Mouse (Mus musculus) cerebellum, postnatal 14 days (tissue): ENCODE measurements around the gene Eif4e1b.

Experiments
- DNase-seq, 2 experiments: peaks; one replicate each; pipeline ENCODE4 v3.0.0; 2021; ENCODE audit warnings: mixed read lengths in 2 of 2

Gene Eif4e1b

GRCm38 (mm10) chr13:54760164-54760795, 23.5 kb upstream of the Eif4e1b start:
- DNase-seq: peak; percentile 67 to 75

- DNase-seq: no peak
These were observed 22.9 kb upstream of the Eif4e1b start for GRCm38 (mm10) chr13:54760906-54761305.

DNA sequence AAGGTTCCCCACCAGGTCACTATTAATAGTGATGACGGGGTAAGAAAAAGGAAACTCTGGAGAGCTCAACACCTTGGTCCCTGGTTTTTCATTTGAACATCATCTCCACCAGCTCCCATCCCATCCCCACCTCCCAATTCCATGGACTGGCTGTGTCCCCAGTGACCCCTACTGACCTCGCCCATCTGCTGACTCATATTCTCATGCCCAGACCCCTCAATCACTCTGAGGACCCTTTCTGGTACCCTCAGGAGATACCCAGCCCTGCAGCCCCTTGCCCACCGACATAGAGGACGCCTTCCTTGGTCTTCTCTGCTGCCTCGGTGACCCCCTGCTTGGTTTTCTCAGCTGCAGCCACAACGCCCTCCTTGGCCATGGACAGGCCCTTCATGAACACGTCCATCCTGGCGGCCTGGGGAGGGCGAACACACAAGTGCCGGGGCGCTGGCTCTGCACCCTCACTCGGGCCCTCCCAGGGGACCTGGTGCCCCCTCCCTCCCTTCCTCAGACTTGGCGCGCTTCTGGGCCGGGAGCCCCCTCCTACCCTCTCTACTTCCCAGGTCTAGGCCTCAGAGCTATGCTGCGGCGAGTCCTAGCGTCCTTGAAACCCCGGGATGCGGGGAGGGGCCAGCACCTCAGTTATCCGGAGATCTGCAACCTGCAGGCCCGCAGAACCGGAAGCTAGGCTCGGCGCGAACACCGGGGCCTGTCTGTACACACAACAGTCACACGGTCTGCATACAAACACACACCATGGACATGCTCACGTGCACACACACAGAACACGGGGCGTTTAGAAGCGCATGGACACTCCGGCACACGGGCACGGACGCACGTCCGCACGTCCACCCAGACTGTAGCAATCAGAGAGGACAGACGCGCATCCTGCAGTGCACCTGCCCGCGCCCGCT, 18.3 kb upstream of the Eif4e1b start:
- DNase-seq: peak; percentile 72 to 76

GRCm38 (mm10) chr13:54766192-54766768, 17.5 kb upstream of the Eif4e1b start, which contains the start of gene Sncb:
Sncb (minus strand) TSS chr13:54766595.
- peak; percentile 92 for DNase-seq

GRCm38 (mm10) chr13:54767012-54767411, 16.8 kb upstream of the Eif4e1b start:
- peak in 1 of 2 experiments; percentile 10 for DNase-seq

DNA sequence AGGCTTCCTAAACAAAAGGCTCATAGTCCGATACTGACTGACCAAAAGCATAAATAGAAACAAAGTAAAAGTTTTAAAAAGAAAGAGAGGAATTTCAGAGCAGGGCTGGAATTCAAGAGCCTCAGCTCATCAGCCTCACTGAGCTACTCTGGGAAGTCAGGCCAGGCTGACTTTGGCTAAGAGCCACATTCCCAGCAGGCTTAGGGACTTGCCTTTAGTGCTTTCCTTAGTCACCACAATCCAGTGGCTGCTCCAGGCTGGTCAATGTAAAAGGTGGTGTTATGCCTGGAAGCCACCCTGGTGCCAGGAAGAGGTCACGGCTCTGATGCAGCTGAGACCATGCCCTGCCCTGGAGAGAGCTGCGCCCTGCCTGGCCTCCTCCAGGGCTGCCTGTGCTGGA, 3.2 kb upstream of the Eif4e1b start:
- DNase-seq: peak; percentile 88

- DNase-seq: peak in 1 of 2 experiments; percentile 46
These were observed 2.7 kb upstream of the Eif4e1b start for GRCm38 (mm10) chr13:54781086-54781485.

DNA sequence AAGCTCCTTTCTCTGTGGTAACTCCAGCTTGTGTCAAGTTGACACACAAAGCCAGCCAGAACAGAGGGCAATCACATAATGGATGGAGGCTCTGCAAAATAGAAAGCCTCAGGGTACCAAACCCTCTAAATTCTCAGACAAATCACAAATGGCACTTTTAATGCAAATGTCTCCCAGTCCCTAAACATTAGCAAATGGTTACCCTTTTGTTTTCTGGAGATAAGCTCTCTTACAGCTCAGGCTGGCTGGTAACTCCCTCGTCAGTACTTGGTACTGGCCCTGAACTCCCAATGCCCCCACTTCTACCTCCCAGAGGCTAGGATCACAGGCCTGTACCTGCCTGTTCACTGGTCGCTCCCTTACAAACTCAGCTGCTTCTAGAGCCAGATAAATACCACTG, 563 bp upstream of the Eif4e1b start:
- DNase-seq: no peak

GRCm38 (mm10) chr13:54787591-54787990, 3.8 kb downstream of the Eif4e1b start:
- DNase-seq: peak in 1 of 2 experiments; percentile 29

- DNase-seq: peak; percentile 93 to 96
These were observed 5.2 kb downstream of the Eif4e1b start, which contains the start of gene Tspan17 for GRCm38 (mm10) chr13:54788740-54789560. Tspan17 (plus strand) TSS chr13:54789377.

- peak; percentile 78 to 79 for DNase-seq
These were observed 6.0 kb downstream of the Eif4e1b start for GRCm38 (mm10) chr13:54789561-54790397.

GRCm38 (mm10) chr13:54792259-54793230, 8.7 kb downstream of the Eif4e1b start:
- DNase-seq: peak; percentile 53 to 83

DNA sequence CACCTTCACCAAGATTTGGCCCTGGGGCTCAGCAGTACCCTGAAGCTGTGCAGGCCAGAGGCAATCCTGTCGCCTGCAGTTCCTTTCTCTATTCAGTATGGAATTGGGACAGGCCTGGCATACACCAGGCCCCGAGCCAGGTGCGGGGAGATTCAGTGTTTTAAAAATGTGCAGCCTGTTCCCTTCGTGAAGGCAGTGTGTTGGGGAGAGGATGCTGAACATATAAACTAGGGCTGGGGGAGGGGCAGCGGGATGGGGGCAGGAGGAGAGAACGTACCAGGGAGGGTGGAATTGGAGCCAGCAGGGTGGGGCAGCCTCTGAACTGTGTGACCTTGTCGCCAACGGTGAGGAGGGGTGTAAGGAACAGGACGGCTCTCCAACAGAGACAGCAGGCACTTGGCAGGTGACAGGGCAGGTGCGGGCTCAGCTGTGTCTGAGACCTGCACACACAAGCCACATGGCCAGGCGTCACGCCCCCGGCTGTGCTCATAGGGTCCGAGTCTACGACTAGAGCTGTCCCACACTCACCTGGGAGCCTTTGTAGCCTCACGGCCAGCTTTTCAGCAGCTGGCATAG, 10.3 kb downstream of the Eif4e1b start:
- DNase-seq: no peak

DNA sequence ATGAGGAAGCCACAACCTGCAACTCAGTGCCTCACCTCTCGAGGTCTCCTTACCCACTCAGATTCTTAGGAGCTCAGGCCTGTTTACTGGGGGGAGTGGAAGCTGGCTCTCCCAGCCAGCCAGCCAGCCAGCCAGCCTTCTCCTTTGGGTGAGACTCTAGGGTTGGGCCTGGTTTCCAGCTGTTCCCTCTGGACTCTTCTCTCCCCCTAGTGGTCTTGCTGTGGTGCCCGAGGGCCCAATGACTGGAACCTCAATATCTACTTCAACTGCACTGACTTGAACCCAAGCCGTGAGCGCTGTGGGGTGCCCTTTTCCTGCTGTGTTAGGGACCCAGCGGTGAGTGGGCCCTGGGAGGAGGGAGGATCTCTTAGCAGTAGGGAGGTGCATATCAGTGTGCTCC, 11.0 kb downstream of the Eif4e1b start:
- DNase-seq: no peak

DNA sequence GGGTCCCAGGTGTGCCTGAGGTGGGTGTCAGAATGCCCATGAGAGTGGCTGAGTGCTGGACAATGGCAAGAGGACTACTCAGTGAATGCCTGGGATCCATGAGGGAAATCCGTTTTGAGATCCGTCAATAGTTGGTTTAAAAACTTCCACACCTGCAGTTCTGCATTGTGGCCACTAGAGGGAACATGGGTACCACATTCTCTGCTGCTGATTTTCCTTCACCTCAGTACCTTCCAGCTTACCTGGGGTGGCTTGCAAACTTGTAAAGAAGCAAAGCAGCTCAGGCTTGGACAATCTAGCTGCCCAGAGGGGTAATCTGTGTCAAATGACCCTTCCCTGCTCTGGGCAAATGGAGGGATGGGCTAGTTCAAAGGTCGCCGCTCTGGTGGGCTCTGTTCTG, 13.6 kb downstream of the Eif4e1b start:
- peak; percentile 70 to 73 for DNase-seq

- peak in 1 of 2 experiments; percentile 31 for DNase-seq
These were observed 14.3 kb downstream of the Eif4e1b start for GRCm38 (mm10) chr13:54797861-54798643.

DNA sequence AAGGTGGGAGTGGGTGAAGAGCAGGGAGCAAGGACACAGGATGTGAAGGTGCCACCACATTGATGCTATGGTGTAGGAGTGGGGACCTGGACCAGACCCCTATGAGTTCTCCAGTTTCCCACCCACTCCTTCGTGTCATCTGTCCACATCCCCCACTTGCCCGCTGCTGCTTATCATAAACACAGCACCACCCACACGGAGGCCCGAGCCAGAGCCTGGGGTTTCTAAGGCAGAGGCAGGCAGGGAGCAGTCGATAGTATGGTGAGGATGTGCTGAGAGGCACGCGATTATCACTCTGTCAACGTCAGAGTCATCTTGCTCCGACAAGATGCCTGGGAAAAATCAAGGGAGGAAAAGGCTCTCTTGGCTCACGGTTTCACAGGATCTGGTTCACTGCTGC, 14.9 kb downstream of the Eif4e1b start:
- no peak for DNase-seq

DNA sequence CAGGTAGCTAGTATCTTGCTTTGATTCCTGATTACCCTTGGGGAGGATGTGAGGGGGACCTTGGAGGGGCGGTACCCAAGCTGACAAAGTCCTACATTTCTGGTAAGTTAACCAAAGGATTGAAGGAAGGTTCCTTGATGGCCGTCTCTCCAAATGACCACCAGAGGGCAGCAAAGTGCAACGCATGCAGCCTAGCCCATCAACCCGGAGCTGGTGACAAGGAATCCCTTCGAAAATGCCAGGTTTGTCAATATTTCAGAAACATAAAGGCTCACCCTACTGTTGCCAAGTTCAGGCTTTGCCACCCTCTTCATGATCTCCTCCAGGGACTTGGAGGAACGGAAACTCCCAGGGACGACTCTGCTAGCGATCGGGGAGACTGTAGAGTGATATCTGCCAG, 15.9 kb downstream of the Eif4e1b start:
- peak; percentile 92 for DNase-seq

DNA sequence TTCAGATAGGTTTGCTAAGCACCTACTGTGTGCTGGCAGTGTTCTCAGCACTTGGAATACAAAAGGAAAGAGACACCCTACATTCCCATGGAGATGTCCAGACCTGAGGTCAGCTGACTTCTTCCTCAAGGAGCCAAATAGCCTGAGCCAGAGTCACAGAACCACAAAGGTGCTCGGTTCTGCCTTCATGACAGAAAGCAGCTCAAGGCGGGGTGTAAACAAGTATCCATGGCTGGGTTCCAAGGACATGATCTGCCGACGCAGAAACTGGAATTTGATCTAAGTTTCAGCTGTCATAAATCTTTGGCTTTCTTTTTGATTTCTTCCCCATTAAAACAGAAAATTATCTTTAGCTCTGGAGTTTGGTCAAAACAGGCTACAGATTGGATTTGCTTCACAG, 16.4 kb downstream of the Eif4e1b start:
- DNase-seq: no peak
